Mouse (Mus musculus): Measurements from ENCODE around the gene Apaf1. TPM values are rescaled to one million over a fixed set of nuclear protein-coding genes. Genes with fewer than 3 reads are reported as not detected.

Apaf1 gene
- polyA plus RNA-seq (2014; fragmentation: Illumina TruSeq; extraction: RNeasy Lipid Tissue Mini Kit (QIAGEN cat#74804); ENCODE audit: low read depth, low replicate concordance): 3.0 TPM

GRCm38 (mm10) chr10:91082550-91083392 lies at the start of gene Apaf1, which contains the start of gene Ikbip:
Gene Apaf1, minus strand, starts transcription at chr10:91082770.
Gene Ikbip, plus strand, starts transcription at chr10:91082940.

DNA sequence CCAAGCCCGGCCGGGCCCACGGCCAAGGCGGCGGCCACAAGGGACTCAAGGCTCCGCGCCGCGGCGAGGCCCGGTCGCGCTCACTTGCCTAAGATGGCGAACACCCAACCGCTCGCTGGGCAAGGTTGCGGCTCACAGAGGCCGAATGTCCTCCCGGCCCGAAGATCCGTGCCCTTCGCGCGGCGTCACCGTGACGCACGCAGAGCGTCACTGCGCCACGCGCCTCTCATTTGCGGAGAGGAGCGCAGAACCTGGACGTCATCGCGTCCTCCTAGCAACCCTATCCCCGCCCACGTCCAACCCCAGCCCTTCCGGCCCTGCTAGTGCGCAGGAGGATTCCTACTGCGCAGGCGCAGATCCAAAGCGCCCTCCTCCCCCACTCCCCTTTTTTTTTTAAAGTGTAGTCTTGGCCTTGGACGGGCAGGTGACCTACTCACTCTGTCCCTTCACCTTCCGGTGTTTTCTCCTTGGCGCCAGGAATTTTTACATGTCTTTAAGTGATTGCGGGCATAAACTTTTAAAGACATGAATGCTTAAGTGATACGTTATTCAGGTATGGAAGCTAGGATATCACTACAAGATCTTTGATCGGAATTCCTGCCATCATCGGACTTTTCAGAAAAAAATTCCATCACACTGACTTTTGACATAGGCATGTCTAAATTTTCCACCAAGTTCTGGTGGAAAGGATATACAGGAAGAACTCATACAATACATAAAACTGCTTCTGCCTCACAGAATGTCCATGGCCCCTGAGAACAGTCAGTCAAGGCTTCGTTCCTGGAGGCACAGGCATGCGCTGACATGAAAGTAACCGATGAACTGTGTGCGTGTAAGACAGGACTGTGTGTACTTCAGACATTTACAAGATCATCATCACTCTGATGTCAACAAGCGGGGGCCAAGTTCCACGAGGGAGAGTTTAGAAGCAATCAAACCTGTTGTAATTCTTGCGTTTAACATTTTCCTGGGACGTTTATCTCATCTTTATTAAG lies 41.6 kb upstream of the Apaf1 start, which contains the start of gene Slc25a3:
TSS of gene Slc25a3 (minus strand) at position 232 of the 995 bp plus-strand sequence.

Other genes with a start within 250 kb of the Apaf1 start
- 9.7 TPM for gene Ikbip, start 170 bp upstream of the Apaf1 start, polyA plus RNA-seq (2014; fragmentation: Illumina TruSeq; extraction: RNeasy Lipid Tissue Mini Kit (QIAGEN cat#74804); ENCODE audit: low read depth, low replicate concordance)
- 219 TPM for gene Slc25a3, start 41.3 kb upstream of the Apaf1 start, polyA plus RNA-seq (2014; fragmentation: Illumina TruSeq; extraction: RNeasy Lipid Tissue Mini Kit (QIAGEN cat#74804); ENCODE audit: low read depth, low replicate concordance)
- gene Tmpo, start 98.5 kb upstream of the Apaf1 start, polyA plus RNA-seq (2014; fragmentation: Illumina TruSeq; extraction: RNeasy Lipid Tissue Mini Kit (QIAGEN cat#74804); ENCODE audit: low read depth, low replicate concordance): 98.2 TPM